Mouse (Mus musculus) kidney, embryonic 15.5 days (tissue): ENCODE measurements around the gene AC134908.4. TPM values are rescaled to one million over a fixed set of nuclear protein-coding genes. Genes with fewer than 3 reads are reported as not detected.

Source experiments
- ATAC-seq: fragments of 200-750 bp; cut with Nextera tagmentation; replicated peaks from 2 replicates; pipeline ENCODE4 v1.8.0; 2017; ENCODE audit warnings: moderate TSS enrichment; ENCODE audit not compliant: low FRiP score
- H3K27ac ChIP-seq: fragments of 300-500 bp; sonication (generic); 2 replicates; pipeline ENCODE4 v1.5.1; 2015; ENCODE audit warnings: mild to moderate bottlenecking, inconsistent platforms
- H3K27me3 ChIP-seq: fragments of 300-500 bp; sonication (generic); 2 replicates; pipeline ENCODE4 v1.6.1; 2015; ENCODE audit warnings: inconsistent platforms
- H3K36me3 ChIP-seq: fragments of 300-500 bp; sonication (generic); 2 replicates; pipeline ENCODE4 v1.6.1; 2015; ENCODE audit warnings: inconsistent platforms
- H3K4me1 ChIP-seq: fragments of 300-500 bp; sonication (generic); 2 replicates; pipeline ENCODE4 v1.6.1; 2015; ENCODE audit warnings: inconsistent platforms
- H3K4me2 ChIP-seq: fragments of 300-500 bp; sonication (generic); 2 replicates; pipeline ENCODE4 v1.6.1; 2015; ENCODE audit warnings: moderate library complexity, mild to moderate bottlenecking, inconsistent platforms
- H3K4me3 ChIP-seq: fragments of 300-500 bp; sonication (generic); replicated peaks from 2 replicates; pipeline ENCODE4 v1.5.1; 2015; ENCODE audit warnings: mild to moderate bottlenecking, inconsistent platforms
- H3K9ac ChIP-seq: fragments of 300-500 bp; sonication (generic); 2 replicates; pipeline ENCODE4 v1.6.1; 2015; ENCODE audit warnings: mild to moderate bottlenecking, inconsistent platforms
- H3K9me3 ChIP-seq: fragments of 300-500 bp; sonication (generic); replicated peaks from 2 replicates; pipeline ENCODE4 v1.6.1; 2016; ENCODE audit warnings: inconsistent platforms
- WGBS: fragments of 180-500 bp; shearing (Covaris S2); methylation state at CpG from one replicate; pipeline ENCODE4 v1.1.7; 2015; ENCODE audit warnings: mixed read lengths; 5-methylcytosine and 5-hydroxymethylcytosine counted together
- polyA plus RNA-seq: library from polyadenylated mRNA; unstranded; fragments of >200 nt; fragmentation: Nextera tagmentation; extraction: Ambion mirVana; gene quantifications from 2 replicates; pipeline ENCODE4 v1.2.1, GENCODE M21; 2015

The AC134908.4 gene
- polyA plus RNA-seq, 1 experiment from 2014 or later = not detected

DNA sequence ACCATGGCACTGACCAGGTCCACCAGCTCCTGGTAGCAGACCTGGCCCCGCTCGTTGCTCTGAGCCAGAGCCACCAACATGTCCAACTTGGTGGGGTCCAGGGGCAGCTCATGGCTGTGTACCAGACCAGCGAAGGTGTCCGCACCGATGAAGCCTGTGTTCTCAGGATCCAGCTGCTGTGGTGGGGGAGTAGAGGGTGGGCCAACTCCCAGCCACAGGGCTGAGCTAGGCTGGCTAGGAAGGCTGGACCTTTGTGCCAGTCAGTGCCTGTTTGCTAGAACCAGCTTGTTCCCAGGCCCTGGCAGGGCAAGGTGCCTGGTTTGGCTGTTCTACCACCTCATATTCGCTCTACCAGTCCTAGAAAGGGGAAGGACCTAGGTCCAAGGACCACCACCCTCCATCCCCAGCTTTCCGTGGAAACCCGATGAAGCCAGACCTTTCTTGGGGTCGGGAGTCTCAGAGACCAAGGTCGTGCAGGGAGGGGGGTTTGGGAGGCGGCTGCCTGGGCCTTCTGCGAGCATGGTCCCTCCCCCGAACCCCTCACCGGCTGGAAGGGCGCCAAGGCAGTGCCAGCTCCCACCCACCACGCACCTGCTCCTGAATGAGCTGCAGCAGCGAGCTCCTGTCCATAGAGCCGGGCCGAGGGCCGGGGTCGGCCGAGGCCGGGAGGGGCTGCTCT lies 41.1 kb upstream of the AC134908.4 start:
- 18% methylated on average over 23 of the region's 23 CpGs for WGBS
- peaks cover 63% of the 10 kb centered on the region for H3K4me1 ChIP-seq

DNA sequence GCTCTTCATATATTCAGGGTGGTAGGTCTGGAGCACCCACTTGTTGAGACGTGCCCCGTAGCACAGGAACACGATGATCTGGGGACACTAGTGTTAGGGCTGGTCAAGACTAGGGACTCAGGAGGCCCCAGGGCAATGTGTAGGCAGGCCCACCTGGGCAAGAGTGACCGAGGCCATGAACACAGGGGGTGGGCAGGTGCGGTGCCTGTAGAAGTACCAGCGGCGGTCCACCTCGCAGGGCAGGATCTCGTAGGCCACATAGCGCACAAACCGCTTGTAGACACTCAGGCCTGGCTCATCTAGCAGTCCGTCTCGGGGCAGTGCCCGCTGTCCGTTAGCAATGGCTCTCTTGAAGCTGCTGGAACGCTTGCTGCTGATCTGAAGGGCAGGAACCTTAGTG lies 40.4 kb upstream of the AC134908.4 start:
- no peaks in the 10 kb centered on the region for H3K27me3 ChIP-seq
- peak overlapping the region; percentile 42; the same call in 1 of the 2 replicates for H3K4me3 ChIP-seq
- H3K4me1 ChIP-seq = peaks cover 70% of the 10 kb centered on the region
- 91% methylated on average over 16 of the region's 16 CpGs for WGBS
- peak overlapping the region; percentile 95 for H3K4me2 ChIP-seq
- no peak for ATAC-seq
- peak overlapping the region; percentile 42; the same call in 1 of the 2 replicates for H3K9ac ChIP-seq
- H3K27ac ChIP-seq = peak overlapping the region; percentile 85
- H3K9me3 ChIP-seq = no peaks in the 10 kb centered on the region
- H3K36me3 ChIP-seq = peaks cover 56% of the 10 kb centered on the region

More for the DNA sequence above, 41.1 kb upstream of the AC134908.4 start:
- Histone ChIP-seq H3K4me2 (peak overlapping the region; percentile 95), H3K9me3 (no peaks in the 10 kb centered on the region), H3K9ac (peak overlapping the region; percentile 42), H3K36me3 (peaks cover 56% of the 10 kb centered on the region), H3K27ac (peak overlapping the region; percentile 85), H3K27me3 (no peaks in the 10 kb centered on the region), H3K4me3 (peak overlapping the region; percentile 42)
- no peak; the same call in 1 of the 2 replicates for ATAC-seq

DNA sequence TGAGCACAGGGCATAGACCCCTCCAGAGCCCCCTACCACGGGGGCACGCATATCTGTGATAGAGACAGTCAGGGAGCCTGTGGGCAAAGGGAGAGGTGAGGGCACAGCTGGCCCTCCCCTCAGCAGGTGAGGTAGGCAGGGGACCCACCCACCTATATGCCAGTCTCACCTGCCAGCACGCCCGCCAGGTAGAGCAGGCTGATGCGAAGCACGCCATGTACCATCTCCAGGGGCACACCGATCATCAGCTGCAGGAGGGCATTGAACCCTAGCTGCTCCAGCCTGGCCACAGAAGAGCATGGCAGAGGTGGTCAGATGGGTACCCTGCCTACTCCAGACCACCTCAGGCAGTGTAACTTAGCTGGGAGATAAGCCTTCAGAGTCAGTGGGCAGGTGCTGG lies 39.8 kb upstream of the AC134908.4 start:
- H3K4me1 ChIP-seq = peaks cover 74% of the 10 kb centered on the region
- no peaks in the 10 kb centered on the region for H3K27me3 ChIP-seq
- 0 out of 2 replicates have a peak overlapping the region, but pooled peaks have one; percentile 64 for H3K4me3 ChIP-seq
- H3K27ac ChIP-seq = no peak overlapping the region
- ATAC-seq = no peak
- H3K36me3 ChIP-seq = peaks cover 56% of the 10 kb centered on the region
- 90% methylated on average over 7 of the region's 7 CpGs for WGBS
- no peak overlapping the region for H3K9ac ChIP-seq
- no peaks in the 10 kb centered on the region for H3K9me3 ChIP-seq
- H3K4me2 ChIP-seq = peak overlapping the region; percentile 95

DNA sequence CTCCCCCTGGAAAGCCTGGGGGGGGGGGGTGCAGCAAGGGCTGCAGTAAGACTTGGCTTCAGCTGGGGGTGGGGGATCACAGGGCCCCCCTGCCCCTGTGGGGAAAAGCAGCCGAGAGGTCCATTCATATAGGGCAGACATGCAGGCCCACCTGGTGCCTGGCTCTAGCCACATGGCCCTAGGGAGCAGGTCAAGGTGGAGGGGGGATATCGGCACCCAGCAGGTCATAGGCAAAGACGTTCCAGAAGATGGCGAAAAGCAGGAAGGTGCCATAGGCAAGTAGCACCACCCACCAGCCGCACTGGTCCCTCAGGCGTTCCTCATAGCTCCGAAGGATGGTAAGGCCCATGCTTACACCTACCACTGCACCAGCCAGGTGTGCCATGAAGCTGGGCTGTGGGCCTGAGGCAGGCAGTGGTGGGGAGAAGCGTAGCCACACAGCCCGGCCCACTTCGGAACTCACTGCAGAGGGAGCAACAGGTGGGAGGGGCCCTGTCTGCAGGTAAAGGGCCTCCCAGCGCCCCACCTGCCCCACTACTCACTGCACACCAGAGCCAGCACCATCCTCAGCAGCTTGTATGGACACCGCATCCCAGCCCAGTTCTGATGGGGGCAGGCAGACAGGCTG lies 39.2 kb upstream of the AC134908.4 start:
- H3K4me3 ChIP-seq = peak overlapping the region; percentile 64
- peak overlapping the region; percentile 73 for H3K9ac ChIP-seq
- peaks cover 77% of the 10 kb centered on the region for H3K4me1 ChIP-seq
- H3K4me2 ChIP-seq = peak overlapping the region; percentile 95
- no peaks in the 10 kb centered on the region for H3K9me3 ChIP-seq
- H3K27ac ChIP-seq = peak overlapping the region; percentile 100
- H3K36me3 ChIP-seq = peaks cover 56% of the 10 kb centered on the region
- no peaks in the 10 kb centered on the region for H3K27me3 ChIP-seq
- ATAC-seq = no peak
- 83% methylated on average over 12 of the region's 12 CpGs for WGBS

GRCm38 (mm10) chr17:25833961-25834594 lies 38.6 kb upstream of the AC134908.4 start:
- peak overlapping the region; percentile 73 for H3K9ac ChIP-seq
- peak overlapping the region; percentile 100 for H3K27ac ChIP-seq
- H3K36me3 ChIP-seq = peaks cover 49% of the 10 kb centered on the region
- no peaks in the 10 kb centered on the region for H3K9me3 ChIP-seq
- H3K4me1 ChIP-seq = peaks cover 82% of the 10 kb centered on the region
- ATAC-seq = no peak
- 11% methylated on average over 6 of the region's 6 CpGs for WGBS
- H3K4me3 ChIP-seq = peak overlapping the region; percentile 64
- H3K27me3 ChIP-seq = no peaks in the 10 kb centered on the region
- H3K4me2 ChIP-seq = peak overlapping the region; percentile 95

DNA sequence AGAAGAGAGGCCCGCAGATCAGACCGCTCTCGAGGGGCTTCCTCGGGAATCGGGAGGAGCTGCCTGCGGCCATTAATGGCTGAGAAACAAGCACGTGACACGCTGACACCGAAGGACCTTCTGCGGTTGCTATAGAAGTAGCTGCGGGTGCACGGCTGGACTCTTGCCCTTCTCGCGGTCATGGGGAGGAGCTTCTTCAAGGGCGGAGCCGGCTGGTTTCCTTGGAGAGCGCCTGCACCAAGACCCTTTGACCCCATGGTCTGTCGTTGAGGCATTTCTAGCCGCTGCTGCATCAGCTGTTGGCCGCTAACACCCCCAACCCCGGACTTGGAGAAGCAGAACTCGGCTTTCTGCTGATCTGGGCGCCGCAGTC lies 37.8 kb upstream of the AC134908.4 start, which contains the start of gene Stub1:
TSS of gene Stub1 (minus strand) at position 114 of the 373 bp plus-strand sequence.
- Histone ChIP-seq H3K9ac (peak within 1 kb of the TSS; percentile 73), H3K4me1 (peaks cover 82% of the 10 kb centered on the region), H3K4me3 (peak within 1 kb of the TSS; percentile 64), H3K36me3 (peaks cover 43% of the 10 kb centered on the region), H3K27me3 (no peaks in the 10 kb centered on the region), H3K27ac (peak within 1 kb of the TSS; percentile 100), H3K4me2 (peak within 1 kb of the TSS; percentile 95), H3K9me3 (no peaks in the 10 kb centered on the region)
- ATAC-seq = peak; percentile 69
- WGBS = under 1% methylated on average over 24 of the region's 24 CpGs

DNA sequence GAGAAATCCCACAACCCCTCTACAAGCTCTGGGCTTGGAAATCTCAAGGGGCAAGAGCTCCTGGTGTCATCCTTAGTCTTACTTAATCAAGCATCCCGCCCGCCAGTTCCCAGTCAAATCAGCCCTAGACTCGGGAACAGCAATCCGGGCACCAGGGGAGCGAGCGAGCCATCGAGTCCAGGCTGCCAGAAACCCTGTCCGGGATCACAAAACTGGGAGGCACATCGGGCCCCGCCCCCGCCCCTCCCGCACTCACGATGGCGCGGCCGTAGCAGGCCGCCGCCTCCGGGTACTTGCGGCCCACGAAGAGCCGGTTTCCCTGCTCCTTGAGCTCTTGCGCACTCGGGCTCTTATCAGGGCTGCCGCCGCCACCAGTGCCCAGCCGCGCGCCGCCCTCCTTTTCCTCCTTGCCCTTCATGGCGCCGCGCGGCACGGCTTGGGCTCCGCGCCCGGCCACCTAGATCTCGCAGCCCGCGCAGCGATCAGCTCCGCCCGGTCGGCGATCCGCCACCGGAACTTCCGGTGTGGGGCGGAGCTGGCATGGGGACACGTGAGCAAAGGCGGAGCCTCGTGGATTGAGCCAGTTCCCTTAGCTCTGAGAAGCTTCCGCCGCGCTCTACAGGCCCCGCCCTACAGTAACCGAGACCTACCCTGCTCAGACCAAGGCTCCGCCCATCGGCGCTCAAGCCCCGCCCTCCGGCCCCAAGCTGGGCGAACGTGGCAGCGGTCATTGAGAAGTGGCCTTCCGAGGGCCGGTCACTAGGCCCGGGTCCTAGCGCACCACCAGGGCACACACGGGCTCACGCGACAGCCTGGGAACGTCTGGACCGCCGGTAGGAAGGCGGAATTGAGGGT lies 37.2 kb upstream of the AC134908.4 start:
- no peaks in the 10 kb centered on the region for H3K9me3 ChIP-seq

GRCm38 (mm10) chr17:25831451-25832281 lies 36.2 kb upstream of the AC134908.4 start:
- 55% methylated on average over 21 of the region's 21 CpGs for WGBS
- peak overlapping the region; percentile 64 for H3K4me3 ChIP-seq
- peaks cover 51% of the 10 kb centered on the region for H3K36me3 ChIP-seq
- no peaks in the 10 kb centered on the region for H3K9me3 ChIP-seq
- no peak for ATAC-seq
- H3K4me1 ChIP-seq = peaks cover 75% of the 10 kb centered on the region
- H3K9ac ChIP-seq = peak overlapping the region; percentile 73
- peak overlapping the region; percentile 100 for H3K27ac ChIP-seq
- no peaks in the 10 kb centered on the region for H3K27me3 ChIP-seq
- H3K4me2 ChIP-seq = peak overlapping the region; percentile 95

More for the DNA sequence above, 37.2 kb upstream of the AC134908.4 start:
- Histone ChIP-seq H3K4me1 (peaks cover 82% of the 10 kb centered on the region), H3K27me3 (no peaks in the 10 kb centered on the region), H3K27ac (peak overlapping the region; percentile 100), H3K4me3 (peak overlapping the region; percentile 64), H3K4me2 (peak overlapping the region; percentile 95), H3K36me3 (peaks cover 42% of the 10 kb centered on the region), H3K9ac (peak overlapping the region; percentile 73)
- ATAC-seq = peak; percentile 89
- under 1% methylated on average over 76 of the region's 77 CpGs for WGBS

DNA sequence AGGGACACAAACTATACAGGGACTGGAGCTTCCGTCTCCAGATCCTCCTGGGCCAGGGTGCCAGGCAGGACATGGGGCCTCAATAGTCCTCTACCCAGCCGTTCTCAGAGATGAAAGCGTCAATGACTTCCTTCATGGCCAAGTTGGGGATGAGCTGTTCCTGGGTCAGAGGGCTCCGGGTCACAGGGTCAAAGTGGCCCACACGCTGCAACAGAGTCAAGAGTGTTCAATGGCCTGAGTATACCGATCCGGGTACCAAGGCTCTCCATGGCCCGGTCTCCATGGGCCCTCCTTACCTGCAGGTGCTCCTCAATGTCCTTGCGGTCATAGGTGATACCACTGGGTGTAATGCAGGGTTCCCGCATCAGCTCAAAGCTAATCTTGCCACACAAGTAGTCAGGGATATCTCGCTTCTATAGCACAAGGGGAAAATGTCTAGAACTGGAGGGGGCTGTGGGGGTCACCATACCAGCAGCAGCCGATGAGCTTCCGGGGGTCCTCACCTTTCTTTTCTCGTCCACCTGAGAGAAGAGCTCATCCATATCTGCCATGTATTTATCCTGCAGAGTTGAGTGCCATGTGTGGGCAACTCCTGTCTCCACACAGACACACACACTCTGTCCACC lies 35.5 kb upstream of the AC134908.4 start:
- peak overlapping the region; percentile 64 for H3K4me3 ChIP-seq
- H3K9ac ChIP-seq = peak overlapping the region; percentile 73; the same call in 1 of the 2 replicates
- WGBS = 90% methylated on average over 14 of the region's 14 CpGs
- H3K27ac ChIP-seq = 0 out of 2 replicates have a peak overlapping the region, but pooled peaks have one; percentile 95
- H3K27me3 ChIP-seq = no peaks in the 10 kb centered on the region
- no peaks in the 10 kb centered on the region for H3K9me3 ChIP-seq
- H3K4me2 ChIP-seq = peak overlapping the region; percentile 95
- H3K36me3 ChIP-seq = peaks cover 57% of the 10 kb centered on the region
- H3K4me1 ChIP-seq = peaks cover 73% of the 10 kb centered on the region
- no peak for ATAC-seq

DNA sequence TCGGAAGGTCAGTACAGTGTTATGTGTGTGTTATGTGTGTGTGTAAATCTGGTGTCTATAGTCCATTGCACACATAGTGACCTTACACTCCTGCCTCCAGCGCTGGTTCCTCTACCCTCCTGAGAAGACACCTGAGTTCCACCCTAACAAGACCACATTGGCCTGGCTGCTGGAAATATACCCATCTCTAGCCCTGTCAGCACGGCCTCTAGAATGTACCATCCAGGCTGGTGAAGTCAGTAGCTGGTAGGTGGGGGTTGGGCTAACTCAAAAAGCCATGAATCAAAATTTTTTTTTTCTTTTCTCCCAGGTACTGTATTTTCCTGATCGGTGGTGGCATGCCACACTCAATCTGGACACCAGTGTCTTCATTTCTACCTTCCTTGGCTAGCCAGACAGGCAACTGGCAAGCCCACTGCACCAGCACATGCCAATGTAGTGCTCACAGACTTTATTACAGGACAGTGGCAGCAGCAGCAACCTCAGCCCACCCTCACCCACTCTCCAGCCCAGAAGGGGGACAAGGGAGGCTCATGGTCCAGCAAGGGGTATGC lies 34.8 kb upstream of the AC134908.4 start:
- Histone ChIP-seq H3K4me1 (peaks cover 71% of the 10 kb centered on the region), H3K4me3 (peak overlapping the region; percentile 64)

More for the DNA sequence above, 34.8 kb upstream of the AC134908.4 start:
- ATAC-seq = no peak
- Histone ChIP-seq H3K9me3 (no peaks in the 10 kb centered on the region), H3K27ac (0 out of 2 replicates have a peak overlapping the region, but pooled peaks have one; percentile 95), H3K9ac (0 out of 2 replicates have a peak overlapping the region, but pooled peaks have one; percentile 66), H3K4me2 (peak overlapping the region; percentile 95), H3K27me3 (no peaks in the 10 kb centered on the region), H3K36me3 (peaks cover 56% of the 10 kb centered on the region)
- 85% methylated on average over 4 of the region's 4 CpGs for WGBS
